Mouse (Mus musculus): Measurements from ENCODE around the gene Tsc22d4.

Gene Tsc22d4

DNA sequence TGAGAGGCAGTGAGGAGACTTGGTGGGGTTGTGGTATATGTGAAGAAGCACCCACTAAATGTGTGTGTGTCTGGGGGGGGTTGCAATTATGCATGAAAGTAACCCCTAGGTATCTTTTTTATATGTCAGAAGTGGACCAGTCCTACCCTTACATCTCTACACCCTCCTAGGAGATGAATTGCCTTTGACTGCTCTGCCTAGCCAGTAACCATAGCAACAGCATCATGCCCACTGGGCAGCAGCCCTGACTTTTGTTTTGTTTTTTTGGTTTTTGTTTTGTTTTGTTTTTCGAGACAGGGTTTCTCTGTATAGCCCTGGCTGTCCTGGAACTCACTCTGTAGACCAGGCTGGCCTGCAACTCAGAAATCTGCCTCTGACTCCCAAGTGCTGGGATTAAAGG, 22.9 kb downstream of the Tsc22d4 start:
- DNase-seq = no peak

GRCm38 (mm10) chr5:137770709-137771108, 25.2 kb downstream of the Tsc22d4 start:
- peak; percentile 54 to 59 for DNase-seq

DNA sequence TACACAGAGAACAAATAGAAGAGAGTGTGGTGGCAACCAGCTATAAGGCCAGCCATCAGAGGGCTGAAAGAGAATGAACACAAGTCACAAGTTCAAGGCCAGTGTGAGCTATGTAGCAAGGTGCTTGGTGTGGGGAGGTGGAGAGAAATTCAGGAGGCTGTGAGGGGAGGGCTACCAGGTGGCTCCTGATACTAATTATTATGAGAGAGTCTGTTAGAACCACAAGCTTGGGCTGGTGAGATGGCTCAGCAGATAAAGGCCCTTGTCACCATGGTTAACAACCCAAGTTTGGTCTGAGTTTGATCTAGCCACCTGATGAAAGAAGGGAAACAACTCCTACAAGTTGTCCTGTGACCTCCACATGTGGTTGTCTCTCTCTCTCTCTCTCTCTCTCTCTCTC, 27.2 kb downstream of the Tsc22d4 start:
- DNase-seq = no peak

GRCm38 (mm10) chr5:137775587-137776290, 30.2 kb downstream of the Tsc22d4 start:
- peak in 1 of 2 experiments; percentile 0 for DNase-seq

- DNase-seq = peak in 1 of 2 experiments; percentile 39
These were observed 30.9 kb downstream of the Tsc22d4 start for GRCm38 (mm10) chr5:137776408-137776918.

- DNase-seq = no peak
These were observed 31.8 kb downstream of the Tsc22d4 start for GRCm38 (mm10) chr5:137777267-137777845.

GRCm38 (mm10) chr5:137778635-137779034, 33.1 kb downstream of the Tsc22d4 start, which contains the start of gene Ppp1r35:
Ppp1r35 (plus strand) TSS chr5:137778849.
- peak; percentile 98 for DNase-seq

GRCm38 (mm10) chr5:137779053-137779933, 33.8 kb downstream of the Tsc22d4 start:
- peak; percentile 50 to 61 for DNase-seq

- DNase-seq = no peak
These were observed 36.1 kb downstream of the Tsc22d4 start for GRCm38 (mm10) chr5:137781661-137782060.

DNA sequence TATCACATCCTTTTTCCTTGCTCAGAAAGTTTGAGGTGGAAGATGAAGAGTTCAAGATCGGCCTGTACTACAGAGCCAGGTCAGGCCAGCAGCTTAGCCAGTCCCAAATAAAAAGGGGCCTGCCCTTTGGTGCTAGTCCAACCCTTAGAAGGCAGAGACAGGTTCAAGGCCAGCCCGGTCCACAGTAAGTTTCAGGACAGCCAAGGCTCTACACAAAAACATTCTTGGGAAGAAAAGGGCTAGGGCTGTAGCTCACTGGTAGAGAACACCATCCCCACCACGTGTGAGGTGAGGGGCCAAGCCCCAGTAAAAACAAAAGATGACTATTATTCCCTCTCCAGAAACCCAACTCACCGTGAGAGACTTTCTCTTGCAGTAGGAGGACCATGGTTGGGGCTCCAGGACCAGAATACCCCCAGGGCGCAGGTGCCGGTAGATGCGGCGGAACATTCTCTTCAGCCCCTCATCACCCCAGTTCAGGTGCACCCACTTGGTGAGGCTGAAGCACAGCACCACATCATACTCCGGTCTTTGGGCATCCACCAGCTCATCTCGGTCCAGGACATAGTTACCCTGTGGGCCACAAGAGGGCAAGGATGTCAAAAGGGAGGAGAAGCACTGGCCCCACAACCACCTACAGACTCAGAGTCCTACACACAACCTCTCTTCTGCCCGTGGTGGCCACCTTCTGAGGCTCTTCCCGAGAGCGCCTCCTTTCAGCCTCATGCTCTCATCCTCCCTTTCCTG, 37.4 kb downstream of the Tsc22d4 start:
- DNase-seq = no peak

GRCm38 (mm10) chr5:137783901-137784540, 38.5 kb downstream of the Tsc22d4 start:
- no peak for DNase-seq

GRCm38 (mm10) chr5:137784546-137784945, 39.0 kb downstream of the Tsc22d4 start:
- no peak for DNase-seq

DNA sequence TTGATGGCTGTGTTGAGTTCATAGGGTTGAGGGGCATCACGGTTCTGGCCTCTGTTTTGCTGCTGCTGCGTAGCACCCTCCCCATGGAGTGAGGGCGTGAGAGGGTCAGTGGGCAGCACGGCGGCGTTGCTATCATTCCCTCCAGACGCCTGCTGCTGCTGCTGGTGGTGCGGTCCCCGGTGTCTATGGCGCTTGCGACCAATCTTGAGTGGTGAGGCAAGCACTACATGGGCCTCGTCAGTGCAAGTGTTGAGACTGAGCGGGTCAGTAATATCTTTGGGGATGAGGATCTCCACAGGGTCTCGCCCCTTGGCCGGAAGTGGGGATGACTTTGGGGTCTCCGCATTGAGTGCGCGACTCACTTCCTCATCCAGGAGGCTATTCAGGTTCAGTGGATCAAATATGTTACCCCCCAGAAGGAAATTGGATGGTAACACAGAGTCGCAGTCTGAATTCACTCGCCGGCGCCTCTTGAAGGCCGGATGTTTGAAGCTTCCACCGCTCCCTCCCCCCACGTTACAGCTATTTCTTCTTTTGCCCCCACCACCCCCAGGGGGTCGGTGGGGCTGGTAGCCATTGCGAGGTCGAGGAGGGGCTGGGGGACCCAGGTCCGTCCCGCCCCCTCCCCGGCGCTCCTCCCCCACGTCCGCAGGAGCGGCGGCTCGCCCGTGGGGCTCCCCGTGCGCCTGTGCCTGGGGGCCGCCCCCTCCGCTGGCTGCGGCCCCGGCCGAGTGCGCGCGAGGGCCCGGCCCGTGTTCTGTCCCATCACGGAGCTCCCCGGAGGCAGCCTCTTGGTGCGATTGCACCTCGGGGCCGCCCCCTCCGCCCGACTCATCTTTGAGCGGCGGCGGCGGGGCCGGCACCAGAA, 39.9 kb downstream of the Tsc22d4 start:
- DNase-seq = peak in 1 of 2 experiments; percentile 52

- DNase-seq = peak; percentile 100
These were observed 40.8 kb downstream of the Tsc22d4 start for GRCm38 (mm10) chr5:137786109-137786942.

- DNase-seq = peak; percentile 98 to 99
These were observed 41.8 kb downstream of the Tsc22d4 start, which contains the start of the genes Mepce and Zcwpw1 for GRCm38 (mm10) chr5:137787151-137787928. Mepce (minus strand) TSS chr5:137787655. Zcwpw1 (plus strand) TSS chr5:137787798.

DNA sequence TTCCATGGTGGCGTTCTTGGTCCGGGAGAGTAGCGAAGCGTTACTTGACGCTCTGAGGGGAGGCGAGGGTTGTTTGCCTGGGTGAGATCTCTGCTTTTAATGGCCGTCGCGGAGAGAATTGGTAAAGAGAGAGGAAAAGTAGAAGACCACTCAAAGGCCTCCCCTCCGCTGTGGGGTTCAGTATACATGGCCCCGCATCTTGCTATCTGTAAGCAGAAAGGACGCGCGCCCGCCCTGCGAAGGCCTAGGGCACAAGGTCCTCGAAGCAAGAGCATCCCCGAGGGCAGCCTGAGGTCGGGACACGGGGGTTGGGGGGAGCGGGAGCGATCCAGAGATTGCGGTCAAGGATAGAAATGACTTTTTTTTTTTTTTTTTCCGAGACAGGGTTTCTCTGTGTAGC, 42.6 kb downstream of the Tsc22d4 start:
- peak; percentile 37 to 53 for DNase-seq

GRCm38 (mm10) chr5:137788946-137789531, 43.5 kb downstream of the Tsc22d4 start:
- DNase-seq = no peak

GRCm38 (mm10) chr5:137791553-137791952, 46.0 kb downstream of the Tsc22d4 start:
- no peak for DNase-seq

DNA sequence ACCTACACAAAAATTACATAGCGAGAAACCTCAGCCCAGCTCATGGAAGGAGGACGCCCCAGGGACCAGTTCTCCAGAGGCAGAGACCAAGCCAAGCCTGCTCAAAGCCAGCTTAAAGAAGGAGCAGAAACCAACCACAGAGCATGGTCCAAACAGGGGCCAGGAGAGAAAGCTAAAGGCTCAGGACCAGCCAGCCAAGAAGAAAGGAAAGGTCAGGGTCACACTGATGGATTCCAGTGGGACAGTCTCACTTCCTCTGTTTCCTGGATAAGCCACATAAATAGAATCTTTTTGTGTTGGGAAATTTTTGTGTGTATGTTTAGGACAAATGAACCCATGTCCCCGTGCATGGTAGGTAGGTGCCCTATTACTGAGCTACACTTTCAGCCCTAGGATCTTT, 51.1 kb downstream of the Tsc22d4 start:
- DNase-seq = no peak
